Mouse (Mus musculus): Measurements from ENCODE around the gene Zfp429.
A peak's percentile ranks its signal among the peaks of the same experiment; 100 is the strongest.
"Not testable (repeated sequence)": the region's sequence is repeated elsewhere in the genome, so short reads cannot be mapped to it uniquely, and the experiment has no call there.

Gene Zfp429

DNA sequence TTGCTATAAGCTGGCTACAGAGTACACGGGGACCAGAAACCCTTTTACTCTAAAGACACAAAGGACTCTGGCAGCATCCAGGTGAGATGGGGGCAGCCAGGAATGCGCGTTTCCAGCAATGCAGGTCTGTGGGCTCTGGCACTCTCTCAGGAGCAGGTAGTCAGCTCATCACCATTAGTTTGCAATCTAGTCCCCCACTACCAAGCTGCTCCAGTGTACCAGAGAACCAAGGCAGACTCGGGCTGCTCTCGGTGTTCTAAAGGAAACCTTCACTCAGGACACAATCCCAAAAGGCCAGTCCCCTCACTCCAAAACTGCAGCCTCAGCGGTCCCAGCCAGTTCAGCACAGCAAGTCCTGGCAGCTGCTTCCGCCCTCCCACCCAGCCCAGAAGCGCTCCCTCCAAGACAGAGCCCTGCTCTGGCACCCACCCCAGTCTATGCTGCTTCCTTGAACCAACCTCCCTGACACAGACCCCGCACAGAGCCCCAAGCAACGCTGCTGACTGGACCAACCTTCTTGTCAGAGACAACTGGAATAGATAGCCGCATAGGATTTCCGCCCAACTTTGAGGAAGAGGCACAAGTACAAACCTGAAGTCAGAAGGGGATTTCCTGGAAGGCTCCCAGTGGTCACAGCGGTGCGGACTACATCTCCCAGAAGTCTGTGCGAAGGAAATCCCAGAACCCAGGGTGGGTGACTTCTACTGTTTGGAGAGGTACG is at the start of gene Zfp429:
Zfp429 (minus strand) TSS at position 637 of the 721 bp plus-strand sequence.
- peak; percentile 82 to 85 for DNase-seq

GRCm38 (mm10) chr13:67437095-67437494 is 37.5 kb upstream of the Zfp429 start:
- not testable (repeated sequence) for DNase-seq

GRCm38 (mm10) chr13:67428116-67428515 is 28.5 kb upstream of the Zfp429 start:
- DNase-seq = no peak

GRCm38 (mm10) chr13:67425699-67426098 is 26.1 kb upstream of the Zfp429 start:
- DNase-seq = not testable (repeated sequence)

DNA sequence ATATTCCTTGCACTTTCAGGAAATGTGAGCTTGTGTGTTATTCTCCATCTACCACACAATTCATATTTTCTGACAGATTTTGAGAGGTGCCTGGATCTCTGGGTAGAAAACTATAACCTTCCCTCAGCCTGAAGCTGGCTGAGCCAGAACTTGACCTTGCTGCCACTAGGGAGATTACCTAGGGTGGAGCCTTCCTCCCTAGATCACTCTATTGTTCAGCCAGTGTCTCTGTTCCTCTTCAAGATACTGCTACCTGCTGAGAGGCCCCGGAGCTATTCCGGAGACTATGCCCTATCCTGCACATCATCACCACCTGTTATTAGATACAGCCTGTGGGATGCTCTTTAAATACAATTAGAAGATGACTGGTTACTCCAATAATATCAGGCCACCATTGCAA is 22.9 kb upstream of the Zfp429 start:
- not testable (repeated sequence) for DNase-seq

DNA sequence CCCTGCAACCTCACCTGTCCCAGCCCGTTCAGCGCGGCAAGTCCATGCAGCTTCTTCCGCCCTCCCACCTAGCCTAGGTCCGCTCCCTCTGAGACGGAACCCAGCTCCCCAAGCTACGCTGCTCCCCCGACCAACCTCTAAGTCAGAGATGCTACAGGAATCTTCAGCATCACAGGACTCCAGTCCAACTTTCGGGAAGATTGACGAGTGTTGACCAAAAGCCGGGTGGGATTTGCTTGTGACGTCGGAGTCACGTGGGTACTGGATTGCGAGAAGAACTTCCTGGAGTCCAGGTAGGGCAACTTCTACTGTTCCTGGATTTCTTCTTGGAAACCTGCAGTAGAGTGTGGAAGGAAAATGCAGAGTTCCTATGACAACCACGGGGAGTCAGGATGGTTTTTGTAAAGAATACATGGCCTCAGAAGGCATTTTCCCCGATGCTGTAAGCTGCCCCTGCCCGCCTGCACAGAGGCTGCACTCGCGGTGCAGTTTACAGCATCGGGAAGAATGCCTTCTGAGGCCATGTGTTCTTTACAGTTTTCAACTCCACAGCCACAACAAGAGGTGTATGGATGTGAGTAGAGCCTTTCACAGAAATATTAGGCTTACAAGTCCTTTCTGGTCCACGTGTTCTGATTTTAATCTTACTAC is 21.7 kb upstream of the Zfp429 start, which contains the start of gene Zfp459:
Zfp459 (minus strand) TSS at position 212 of the 651 bp plus-strand sequence.
- peak; percentile 64 to 80 for DNase-seq

GRCm38 (mm10) chr13:67420558-67421206 is 21.1 kb upstream of the Zfp429 start:
- no peak for DNase-seq

GRCm38 (mm10) chr13:67416811-67417210 is 17.2 kb upstream of the Zfp429 start:
- no peak for DNase-seq

DNA sequence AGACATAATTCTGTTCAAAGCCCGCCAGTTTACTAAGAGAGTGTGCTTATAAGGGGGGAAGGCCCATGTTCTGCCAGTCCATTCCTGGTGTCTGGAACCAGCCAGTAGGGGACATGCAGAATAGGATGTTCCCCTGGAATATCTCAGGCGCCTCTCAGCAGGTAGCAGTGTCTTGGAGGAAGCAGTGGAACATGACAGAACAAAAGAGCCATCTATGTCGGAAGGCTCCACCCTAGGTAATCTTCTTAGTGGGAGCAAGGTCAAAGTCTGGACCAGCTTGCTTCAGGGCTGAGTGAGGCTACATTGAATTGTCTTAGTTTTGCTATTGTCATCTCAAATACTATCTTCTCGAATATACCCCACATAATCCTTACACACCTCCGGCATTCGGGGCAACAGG is 16.1 kb upstream of the Zfp429 start:
- DNase-seq = no peak

DNA sequence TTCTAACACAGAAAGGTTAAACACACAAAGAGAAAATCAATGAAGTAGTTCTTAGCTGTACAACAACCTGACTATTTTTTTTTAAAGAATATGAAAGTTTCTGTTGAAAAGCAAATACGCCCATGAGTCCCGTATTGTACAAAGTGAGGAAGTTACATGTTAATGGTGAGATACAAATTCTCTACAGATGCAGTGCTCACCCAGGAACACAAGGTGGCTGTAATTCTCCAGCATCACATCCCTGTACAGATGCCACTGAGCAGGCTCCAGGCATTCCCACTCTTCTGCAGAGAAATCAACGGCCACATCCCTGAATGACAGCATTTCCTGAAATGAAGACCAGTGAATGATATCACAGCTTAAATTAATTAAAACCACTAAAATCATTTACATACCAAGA is 14.0 kb upstream of the Zfp429 start:
- DNase-seq = peak in 1 of 2 experiments; percentile 11

DNA sequence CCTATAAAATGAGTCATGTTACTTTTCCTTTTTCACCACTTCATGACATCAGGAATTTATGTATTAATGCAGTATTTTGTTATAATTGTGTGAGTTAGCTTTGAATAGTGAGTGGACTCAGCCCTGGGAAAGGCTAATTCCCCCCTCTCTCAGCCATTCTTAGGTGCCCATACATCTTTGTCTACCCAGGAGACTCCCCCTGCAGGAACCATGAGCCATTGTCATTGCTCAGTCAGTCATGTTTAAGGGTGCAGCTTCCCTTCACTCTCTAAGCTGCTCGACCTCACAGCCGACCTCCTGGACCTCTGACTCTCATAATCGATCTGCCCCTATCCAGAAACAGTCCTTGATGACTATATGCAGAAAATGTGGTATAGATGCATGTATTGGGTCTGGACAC is 23.4 kb downstream of the Zfp429 start:
- not testable (repeated sequence) for DNase-seq

GRCm38 (mm10) chr13:67375050-67375911 is 24.3 kb downstream of the Zfp429 start, which contains the start of the genes Gm28041 and Zfp456:
Gene Gm28041, minus strand, starts transcription at chr13:67375733.
Gene Zfp456, minus strand, starts transcription at chr13:67375810.
- DNase-seq = peak; percentile 86 to 89

GRCm38 (mm10) chr13:67360131-67360744 is 39.4 kb downstream of the Zfp429 start, which contains the start of the genes Gm28044 and Zfp953:
Gene Gm28044, minus strand, starts transcription at chr13:67360536.
Gene Zfp953, minus strand, starts transcription at chr13:67360605.
- DNase-seq = peak; percentile 94 to 95

DNA sequence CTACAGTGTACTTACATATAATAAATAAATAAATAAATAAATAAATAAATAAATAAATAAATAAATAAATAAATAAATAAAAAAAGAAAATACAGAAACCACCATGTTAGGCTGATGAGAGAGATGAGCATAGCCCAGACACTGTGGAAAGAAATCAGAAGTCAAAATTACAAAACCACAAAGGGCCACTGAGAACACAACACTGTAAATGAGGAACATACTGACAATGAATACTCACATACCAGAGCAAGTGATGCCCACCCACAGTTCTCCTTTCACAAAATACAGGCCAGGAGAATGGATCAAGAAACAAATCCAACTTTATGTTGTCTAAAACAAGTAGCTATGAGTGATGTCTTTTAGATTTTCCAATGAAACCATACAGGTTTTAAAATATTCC is 47.8 kb downstream of the Zfp429 start:
- DNase-seq = no peak

GRCm38 (mm10) chr13:67343422-67343821 is 56.2 kb downstream of the Zfp429 start:
- DNase-seq = no peak

Measured in kidney, postnatal 36 days (tissue).